Mouse (Mus musculus): ENCODE results near the gene Fuca1. TPM values are rescaled to one million over a fixed set of nuclear protein-coding genes. Genes with fewer than 3 reads are reported as not detected.

The Fuca1 gene
- total and polyA plus RNA-seq, 3 experiments, result 32.6 to 77.6 (median 66.5) TPM

DNA sequence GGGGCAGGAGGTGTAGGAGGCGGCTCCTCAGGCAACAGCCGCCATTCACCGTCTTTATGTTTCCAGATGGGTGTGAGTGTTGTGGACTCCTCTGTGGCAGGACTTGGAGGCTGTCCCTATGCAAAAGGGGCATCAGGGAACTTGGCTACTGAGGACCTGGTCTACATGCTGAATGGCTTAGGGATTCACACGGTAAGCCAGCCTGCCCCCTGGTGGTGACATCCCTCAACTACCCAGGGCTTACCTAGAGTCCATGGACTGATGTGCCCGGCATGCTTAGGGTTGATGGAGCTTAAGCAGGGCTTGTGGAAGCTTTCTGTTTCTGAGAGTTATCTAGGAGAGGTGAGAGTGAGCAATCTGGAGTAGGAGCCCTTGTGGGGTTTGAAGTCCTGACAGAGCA lies 40.2 kb downstream of the Fuca1 start:
- Histone ChIP-seq H3K36me3 (replicated peaks in 1 of 2; ENCODE audit: control insufficient read depth in 1 of 2, insufficient read depth in 1 of 2, low read length in 1 of 2) (peaks cover 33 to 64% of the 10 kb centered on the region in 2 experiments), H3K4me1 (ENCODE audit: control insufficient read depth in 1 of 2, insufficient read depth in 2 of 2) (peaks cover 7 to 34% of the 10 kb centered on the region in 2 experiments; a peak in 3 of 4 replicates), H3K27ac (ENCODE audit: insufficient read depth, low read depth) (no peak overlapping the region), H3K9me3 (replicated peaks; ENCODE audit: low read length) (no peaks in the 10 kb centered on the region), H3K79me2 (replicated peaks; ENCODE audit: control insufficient read depth, extremely low read depth, insufficient read depth, poor library complexity, severe bottlenecking) (no peaks in the 10 kb centered on the region), H3K27me3 (replicated peaks) (no peaks in the 10 kb centered on the region), H3K9ac (ENCODE audit: insufficient read depth, low read depth) (no peak overlapping the region), H3K4me3 (replicated peaks in 1 of 3; ENCODE audit: low read depth in 2 of 3, low read length in 2 of 3, poor library complexity in 1 of 3) (no peak overlapping the region), H3K4me2 (ENCODE audit: insufficient read depth, low read depth, poor library complexity, severe bottlenecking) (no peak overlapping the region)
- dilution Hi-C loops (cut with MboI; ENCODE audit: extremely low pct_ligation_motif_present, extremely low pct_unique_long_range_greater_than_20kb, low sequenced_read_pairs) (no loop called here), in situ Hi-C loops (cut with MboI; ENCODE audit: low pct_ligation_motif_present, low pct_unique_long_range_greater_than_20kb, low sequenced_read_pairs) (no loop called here)
- DNase-seq (ENCODE audit: extremely low read depth), result peak; percentile 89
- TF ChIP-seq RCOR1 (conservative IDR thresholded peaks at IDR 0.05; ENCODE audit: low read depth, low read length) (no peak), MXI1 (IDR thresholded peaks at IDR 0.05; ENCODE audit: low read depth, low read length) (no peak), PAX5 (IDR thresholded peaks at IDR 0.05; ENCODE audit: low read length) (no peak), ETS1 (conservative IDR thresholded peaks at IDR 0.05; ENCODE audit: low read depth, low read length) (no peak), SIN3A (IDR thresholded peaks at IDR 0.05; ENCODE audit: low read length) (no peak), USF1 (IDR thresholded peaks at IDR 0.05; ENCODE audit: low read depth, low read length) (no peak), MAFK (IDR thresholded peaks at IDR 0.05; ENCODE audit: insufficient replicate concordance, low read length) (no peak), KAT2A (IDR thresholded peaks at IDR 0.05; ENCODE audit: insufficient replicate concordance, low read length) (no peak), TCF12 (IDR thresholded peaks at IDR 0.05; ENCODE audit: low read depth, low read length) (no peak), GABPA (IDR thresholded peaks at IDR 0.05; ENCODE audit: insufficient replicate concordance, low read depth, low read length) (no peak), CHD2 (IDR thresholded peaks at IDR 0.05; ENCODE audit: low read length) (no peak), MAZ (IDR thresholded peaks at IDR 0.05; ENCODE audit: low read depth, low read length) (no peak), HCFC1 (IDR thresholded peaks at IDR 0.05; ENCODE audit: low read depth, low read length) (no peak), POLR2A (IDR thresholded peaks at IDR 0.05; ENCODE audit: low read depth, low read length) (no peak), SMC3 (IDR thresholded peaks at IDR 0.05; ENCODE audit: low read depth, low read length) (peak; percentile 86), JUN (IDR thresholded peaks at IDR 0.05; ENCODE audit: insufficient read depth, low read depth, low read length) (no peak), MEF2A (IDR thresholded peaks at IDR 0.05; ENCODE audit: borderline replicate concordance, low read depth, low read length) (0 out of 2 replicates have a peak, but pooled peaks have one; percentile 23), BHLHE40 (IDR thresholded peaks at IDR 0.05; ENCODE audit: low read depth, low read length) (no peak), RAD21 (IDR thresholded peaks at IDR 0.05; ENCODE audit: low read depth, low read length) (peak; percentile 73), ZMIZ1 (IDR thresholded peaks at IDR 0.05; ENCODE audit: low read depth, low read length) (no peak), POLR2AphosphoS2 (IDR thresholded peaks at IDR 0.05; ENCODE audit: low read depth, low read length) (no peak), MAX (IDR thresholded peaks at IDR 0.05; ENCODE audit: low read length) (no peak), NELFE (IDR thresholded peaks at IDR 0.05; ENCODE audit: low read depth, low read length) (no peak), NRF1 (IDR thresholded peaks at IDR 0.05; ENCODE audit: low read depth, low read length) (0 out of 2 replicates have a peak, but pooled peaks have one; percentile 28), JUND (conservative IDR thresholded peaks at IDR 0.05; ENCODE audit: low read depth, low read length) (no peak), UBTF (IDR thresholded peaks at IDR 0.05; ENCODE audit: low read depth, low read length) (no peak), ELF1 (IDR thresholded peaks at IDR 0.05; ENCODE audit: low read depth, low read length) (no peak), ZKSCAN1 (IDR thresholded peaks at IDR 0.05; ENCODE audit: borderline replicate concordance, low read depth, low read length) (no peak), TBP (conservative IDR thresholded peaks at IDR 0.05; ENCODE audit: low read depth, low read length) (no peak), USF2 (conservative IDR thresholded peaks at IDR 0.05; ENCODE audit: low read depth, low read length) (no peak), ZC3H11A (IDR thresholded peaks at IDR 0.05; ENCODE audit: low read depth, low read length) (peak; percentile 33; the same call in 1 of the 2 replicates), CHD1 (IDR thresholded peaks at IDR 0.05; ENCODE audit: low read depth, low read length) (no peak), IRF4 (IDR thresholded peaks at IDR 0.05; ENCODE audit: low read depth, low read length) (0 out of 2 replicates have a peak, but pooled peaks have one; percentile 45), MYC (IDR thresholded peaks at IDR 0.05; ENCODE audit: low read depth, low read length) (no peak), EP300 (IDR thresholded peaks at IDR 0.05; ENCODE audit: low read length) (no peak), E2F4 (IDR thresholded peaks at IDR 0.05; ENCODE audit: insufficient replicate concordance, low read depth, low read length) (no peak), ZNF384 (IDR thresholded peaks at IDR 0.05; ENCODE audit: low read depth, low read length) (no peak), CTCF (conservative IDR thresholded peaks at IDR 0.05 in 1 of 2, IDR thresholded peaks at IDR 0.05 in 1 of 2; ENCODE audit: low read depth in 2 of 2, low read length in 2 of 2) (peak; percentile 71 to 90)

Measured in CH12.LX (cell line).